Mouse (Mus musculus) G1E-ER4 (cell line): Measurements from ENCODE around the gene Gm9936. TPM values are rescaled to one million over a fixed set of nuclear protein-coding genes. Genes with fewer than 3 reads are reported as not detected.

Source experiments
- GATA1 ChIP-seq: IDR thresholded peaks from one replicate; pipeline ENCODE4 v1.8.0; 2012; ENCODE audit warnings: low read length, inconsistent platforms
- polyA plus RNA-seq: library from polyadenylated mRNA; stranded (reverse); fragments of >175 nt; gene quantifications from 2 replicates; pipeline ENCODE4 v1.2.3, GENCODE M21; 2012

Gene Gm9936
- polyA plus RNA-seq = not detected in 2 replicates

GRCm38 (mm10) chr5:114858582-114858981, at the start of gene Gm9936:
Gene Gm9936 (minus strand): TSS chr5:114858682.
- no peak for TF ChIP-seq GATA1

GRCm38 (mm10) chr5:114902413-114902812, 43.9 kb upstream of the Gm9936 start:
- TF ChIP-seq GATA1 = no peak

- TF ChIP-seq GATA1 = no peak
Observed at GRCm38 (mm10) chr5:114898857-114899256, 40.4 kb upstream of the Gm9936 start.

GRCm38 (mm10) chr5:114897374-114897793, 38.9 kb upstream of the Gm9936 start:
- no peak for TF ChIP-seq GATA1

- TF ChIP-seq GATA1 = no peak
Observed at GRCm38 (mm10) chr5:114896688-114897373, 38.3 kb upstream of the Gm9936 start, which contains the start of gene Oasl2. Gene Oasl2 (plus strand): TSS chr5:114896936.

- TF ChIP-seq GATA1 = no peak
Observed at GRCm38 (mm10) chr5:114895542-114895941, 37.1 kb upstream of the Gm9936 start.

- no peak for TF ChIP-seq GATA1
Observed at GRCm38 (mm10) chr5:114888995-114889394, 30.5 kb upstream of the Gm9936 start.

GRCm38 (mm10) chr5:114886801-114887200, 28.3 kb upstream of the Gm9936 start:
- TF ChIP-seq GATA1 = no peak

GRCm38 (mm10) chr5:114883022-114883421, 24.5 kb upstream of the Gm9936 start:
- TF ChIP-seq GATA1 = no peak

GRCm38 (mm10) chr5:114879399-114879798, 20.9 kb upstream of the Gm9936 start:
- no peak for TF ChIP-seq GATA1

- no peak for TF ChIP-seq GATA1
Observed at GRCm38 (mm10) chr5:114877487-114877886, 19.0 kb upstream of the Gm9936 start.

- TF ChIP-seq GATA1 = no peak
Observed at GRCm38 (mm10) chr5:114876331-114876730, 17.8 kb upstream of the Gm9936 start.

GRCm38 (mm10) chr5:114875858-114876257, 17.4 kb upstream of the Gm9936 start:
- TF ChIP-seq GATA1 = no peak

- no peak for TF ChIP-seq GATA1
Observed at GRCm38 (mm10) chr5:114865279-114865678, 6.8 kb upstream of the Gm9936 start.

GRCm38 (mm10) chr5:114864813-114865212, 6.3 kb upstream of the Gm9936 start:
- TF ChIP-seq GATA1 = no peak

- no peak for TF ChIP-seq GATA1
Observed at GRCm38 (mm10) chr5:114861730-114862129, 3.2 kb upstream of the Gm9936 start.

- TF ChIP-seq GATA1 = no peak
Observed at GRCm38 (mm10) chr5:114859253-114859652, 771 bp upstream of the Gm9936 start.
